Mouse (Mus musculus): ENCODE measurements at regions not wholly inside any gene's neighbourhood (a gene's known extent, or its start where the extent isn't known, plus 50 kb on each side); places are given as distances from the start of the nearest gene placed in this dataset.

DNA sequence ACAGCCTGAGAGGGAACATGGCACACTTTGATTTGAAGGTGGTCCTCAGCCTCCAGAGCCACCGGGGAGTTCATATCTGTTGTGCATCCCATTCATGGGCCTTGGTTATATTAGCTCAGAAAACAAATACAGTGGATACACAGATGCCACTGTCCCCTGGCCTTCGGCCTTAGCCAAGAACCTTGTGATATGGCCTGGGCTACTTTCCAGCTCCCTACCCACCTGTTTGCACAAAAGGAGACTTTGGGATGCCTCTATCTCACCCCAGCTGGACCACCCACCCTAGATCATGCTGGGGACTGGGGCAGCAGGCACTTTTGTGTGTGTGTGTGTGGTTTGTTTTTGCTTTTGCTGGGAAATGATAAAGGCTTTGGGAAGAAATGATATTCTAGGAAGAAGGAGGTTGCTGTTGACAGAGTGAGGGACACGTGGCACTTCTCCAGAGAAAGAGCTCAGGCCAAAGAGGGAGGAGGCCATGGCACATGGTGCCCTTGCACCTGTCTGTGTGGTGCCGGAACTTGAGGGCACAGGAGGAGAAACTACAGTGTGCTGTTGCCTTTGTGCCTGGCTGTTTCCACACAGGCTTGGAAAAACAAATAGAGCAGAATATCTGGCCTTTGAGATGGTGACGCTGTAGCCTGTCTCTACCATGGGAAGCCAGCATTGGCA lies 135.6 kb upstream of the Id2 start:
- TF ChIP-seq HCFC1 (IDR thresholded peaks at IDR 0.05; ENCODE audit: borderline replicate concordance, insufficient read depth, low read length), result no peak
- TF ChIP-seq ZNF384 (IDR thresholded peaks at IDR 0.05; ENCODE audit: low read depth, low read length), result no peak
- TF ChIP-seq CHD2 (IDR thresholded peaks at IDR 0.05; ENCODE audit: low read depth, low read length), result no peak
